Comparison of ENCODE assay signal across 11 mouse cellular contexts in genomic region chr11:82392341-82392740, GRCm38 (mm10). TPM values are rescaled to one million over a fixed set of nuclear protein-coding genes. Genes with fewer than 3 reads are reported as not detected.
DNase-seq lines count a peak whose midpoint lies in the region; ATAC-seq and TF ChIP-seq lines count a peak whose summit lies in the region.
"Had no signal": no experiment of that assay in that cellular context is flagged by ENCODE, and none has a peak within 500 bp of the region (broad histone marks: within the 10 kb centered on the region; RNA-seq: fewer than 3 reads in every experiment).

No protein-coding gene starts in this region.

- intact Hi-C loops in left cerebral cortex, postnatal 4 days (cut with DNase I), result loop anchor here (10.0 kb wide), 1 partner anchor 222 kb away; no protein-coding TSS in a partner anchor
- intact Hi-C loops in heart, postnatal 25 days (cut with DNase I), result no loop called here

- H3K27me3 ChIP-seq in hindbrain, embryonic 14.5 days (ENCODE audit: control insufficient read depth, insufficient read depth, low read length), result peaks cover 49% of the 10 kb centered on the region
- peaks cover 62% of the 10 kb centered on the region for H3K27me3 ChIP-seq in hindbrain, embryonic 12.5 days

- H3K9ac ChIP-seq in hindbrain, embryonic 14.5 days, result no peak overlapping the region
- H3K9ac ChIP-seq in hindbrain, embryonic 12.5 days, result no peak overlapping the region
- H3K9ac ChIP-seq: liver, embryonic 14.5 days had no signal

- H3K9me3 ChIP-seq in hindbrain, embryonic 14.5 days (ENCODE audit: control insufficient read depth, low read length), result no peaks in the 10 kb centered on the region
- H3K9me3 ChIP-seq in hindbrain, embryonic 12.5 days (replicated peaks), result no peaks in the 10 kb centered on the region

- 60% methylated on average over 3 of the region's 3 CpGs for WGBS in hindbrain, embryonic 14.5 days
- 66% methylated on average over 3 of the region's 3 CpGs for WGBS in hindbrain, embryonic 12.5 days

- H3K36me3 ChIP-seq in hindbrain, embryonic 14.5 days (replicated peaks; ENCODE audit: control insufficient read depth, insufficient read depth), result no peaks in the 10 kb centered on the region
- no peaks in the 10 kb centered on the region for H3K36me3 ChIP-seq in hindbrain, embryonic 12.5 days

- TF ChIP-seq POLR2A in brain, embryonic 14.5 days (IDR thresholded peaks at IDR 0.05; ENCODE audit: borderline replicate concordance, extremely low read depth, insufficient read depth, insufficient read length, poor library complexity, severe bottlenecking), result no peak
- TF ChIP-seq POLR2A in cortical plate, adult 2 months (IDR thresholded peaks at IDR 0.05; ENCODE audit: extremely low read depth, insufficient read depth, low read length), result no peak

- ATAC-seq in hindbrain, embryonic 14.5 days (ENCODE audit: low FRiP score), result no peak
- no peak for ATAC-seq in hindbrain, embryonic 12.5 days (ENCODE audit: low FRiP score)
- ATAC-seq in erythroid progenitor cell, adult 5-6 weeks (replicated peaks; ENCODE audit: low FRiP score, poor library complexity, severe bottlenecking), result no peak
- ATAC-seq: Patski had no signal

- no peak overlapping the region for H3K4me3 ChIP-seq in hindbrain, embryonic 14.5 days (replicated peaks; ENCODE audit: low read length)
- H3K4me3 ChIP-seq in hindbrain, embryonic 12.5 days, result no peak overlapping the region
- H3K4me3 ChIP-seq in cortical plate, adult 2 months (ENCODE audit: insufficient read depth, low read length), result no peak overlapping the region

- 0 out of 2 replicates have a peak overlapping the region, but pooled peaks have one; percentile 0 for H3K4me2 ChIP-seq in hindbrain, embryonic 14.5 days (replicated peaks)
- no peak overlapping the region for H3K4me2 ChIP-seq in hindbrain, embryonic 12.5 days (replicated peaks)

- peak; percentile 20; the same call in 1 of the 2 replicates for TF ChIP-seq CTCF in brain, embryonic 14.5 days (IDR thresholded peaks at IDR 0.05; ENCODE audit: borderline replicate concordance, extremely low read depth, insufficient read depth, insufficient read length)
- peak; percentile 42 for TF ChIP-seq CTCF in cortical plate, adult 2 months (IDR thresholded peaks at IDR 0.05; ENCODE audit: extremely low read depth, insufficient read depth, low read length)

- DNase-seq in hindbrain, embryonic 14.5 days (ENCODE audit: low spot score), result peak; percentile 64
- DNase-seq in brain, embryonic 14.5 days (ENCODE audit: low read depth), result peak; percentile 57
- peak; percentile 31 for DNase-seq in left cerebral cortex, postnatal 4 days
- DNase-seq in gastrocnemius, adult 18-20 months (ENCODE audit: low spot score), result no peak
- DNase-seq in heart, postnatal 25 days (ENCODE audit: low spot score), result no peak
- DNase-seq: heart, postnatal 4 days had no signal

- H3K4me1 ChIP-seq in hindbrain, embryonic 14.5 days (replicated peaks; ENCODE audit: control insufficient read depth, insufficient read depth, low read length), result peaks cover 17% of the 10 kb centered on the region
- peaks cover 31% of the 10 kb centered on the region for H3K4me1 ChIP-seq in hindbrain, embryonic 12.5 days
- no peaks in the 10 kb centered on the region for H3K4me1 ChIP-seq in cortical plate, adult 2 months (ENCODE audit: control insufficient read depth, insufficient read depth, low read length)

- H3K27ac ChIP-seq in hindbrain, embryonic 14.5 days, result no peak overlapping the region
- no peak overlapping the region for H3K27ac ChIP-seq in hindbrain, embryonic 12.5 days
- no peak overlapping the region for H3K27ac ChIP-seq in cortical plate, adult 2 months (ENCODE audit: insufficient read depth, low read length)
- H3K27ac ChIP-seq: liver, embryonic 14.5 days had no signal

RNA-seq across cellular contexts. Expression of gene Tmem132e, which starts 3.6 kb away (rescaled TPM):
- polyA plus RNA-seq in hindbrain, embryonic 14.5 days (2014; fragmentation: Nextera tagmentation; extraction: Ambion mirVana), result 5.1 and 6.9 TPM in 2 replicates
- polyA plus RNA-seq in hindbrain, embryonic 12.5 days (2016; fragmentation: Nextera tagmentation; extraction: Ambion mirVana), result 3.0 and 3.7 TPM in 2 replicates
- polyA plus RNA-seq in brain, embryonic 14.5 days (2012; rRNA removed), result 7.5 and 15.4 TPM in 2 replicates
- 7.5 and 10.3 TPM in 2 replicates for polyA plus RNA-seq in cortical plate, adult 2 months (2012; rRNA removed)
- total RNA-seq in left cerebral cortex, postnatal 4 days (2021), result 10 to 100 TPM; 16.0 to 16.8 TPM
- total RNA-seq in gastrocnemius, adult 18-20 months (2021), result not detected
- 1.3 TPM in 1 of 2 replicates, not detected in the other for total RNA-seq in erythroid progenitor cell, adult 5-6 weeks (2015; ENCODE audit: low replicate concordance)
- 0.51 and 2.0 TPM in 2 replicates for total RNA-seq in erythroid progenitor cell, adult 5-6 weeks (2017; ENCODE audit: low replicate concordance)
- under 1 TPM; 0.18 to 0.22 TPM for total RNA-seq in heart, postnatal 25 days (2021)

Comparison
In these comparisons a context has a peak if more than half of its experiments do, and no peak if none do; other contexts are left out.
1. DNase-seq: peak in hindbrain, embryonic 14.5 days (single experiment), brain, embryonic 14.5 days (single experiment) and left cerebral cortex, postnatal 4 days (single experiment); none in gastrocnemius, adult 18-20 months (single experiment) and heart, postnatal 25 days (single experiment).
2. RNA of gene Tmem132e, which starts 3.6 kb away (total RNA-seq): 16.0 to 16.8 TPM in left cerebral cortex, postnatal 4 days; 0.51 to 2.0 TPM in erythroid progenitor cell, adult 5-6 weeks, 0.18 to 0.22 TPM in heart, postnatal 25 days and not detected in gastrocnemius, adult 18-20 months; every median in the first group is over 4 times any median in the second.